ENCODE assay signal across 24 mouse cellular contexts in the genomic region with DNA sequence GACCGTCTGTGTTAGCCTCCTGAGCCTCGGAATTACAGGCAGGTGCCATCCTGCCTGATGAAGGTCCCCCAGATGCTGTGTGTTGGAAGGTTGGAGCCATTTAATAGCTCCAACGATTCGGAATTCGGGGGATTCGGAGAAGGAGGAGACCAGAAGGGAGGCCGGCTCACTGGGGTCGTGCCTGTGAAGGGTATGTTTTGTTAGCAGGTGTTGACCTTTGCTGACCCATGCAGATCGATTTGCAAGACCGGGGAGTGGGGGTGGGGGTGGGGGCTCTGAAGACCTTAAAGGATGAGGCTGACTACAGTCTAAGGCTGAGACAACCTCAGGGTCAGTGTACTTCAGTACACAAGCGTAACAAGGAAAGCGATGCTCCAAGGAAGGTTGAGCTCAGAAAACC. TPM values are rescaled to one million over a fixed set of nuclear protein-coding genes. Genes with fewer than 3 reads are reported as not detected.
"Had no signal": no experiment of that assay in that cellular context is flagged by ENCODE, and none has a peak within 500 bp of the region (broad histone marks: within the 10 kb centered on the region; RNA-seq: fewer than 3 reads in every experiment).

No protein-coding gene starts in this region.

- H3K36me3 ChIP-seq: stomach, embryonic 15.5 days had no signal

- H3K4me1 ChIP-seq: limb, embryonic 15.5 days; liver, embryonic 12.5 days; midbrain, embryonic 13.5 days; stomach, embryonic 15.5 days had no signal

- H3K27ac ChIP-seq: limb, embryonic 15.5 days; liver, embryonic 12.5 days; midbrain, embryonic 13.5 days; stomach, embryonic 15.5 days had no signal

- H3K4me3 ChIP-seq: limb, embryonic 15.5 days; liver, embryonic 12.5 days; midbrain, embryonic 13.5 days; stomach, embryonic 15.5 days had no signal

- ATAC-seq: liver, embryonic 12.5 days; midbrain, embryonic 13.5 days had no signal

- H3K4me2 ChIP-seq: limb, embryonic 15.5 days; liver, embryonic 12.5 days; lung, embryonic 14.5 days; midbrain, embryonic 13.5 days; stomach, embryonic 15.5 days had no signal

- H3K9me3 ChIP-seq: limb, embryonic 15.5 days; liver, embryonic 12.5 days; midbrain, embryonic 13.5 days; stomach, embryonic 15.5 days had no signal

- H3K27me3 ChIP-seq: limb, embryonic 15.5 days; liver, embryonic 12.5 days; midbrain, embryonic 13.5 days; stomach, embryonic 15.5 days had no signal

- H3K9ac ChIP-seq: limb, embryonic 15.5 days; liver, embryonic 12.5 days; lung, embryonic 14.5 days; midbrain, embryonic 13.5 days; stomach, embryonic 15.5 days had no signal

- DNase-seq: kidney, postnatal 25 days; layer of hippocampus, adult 9-11 months; layer of hippocampus, postnatal 36 days; lung, embryonic 14.5 days; lung, postnatal 10 days; lung, postnatal 4 days; right cerebral cortex, postnatal 14 days; thymus, adult 2 months; thymus, postnatal 25 days had no signal

RNA-seq across cellular contexts. Expression of a gene that starts 35.5 kb away (rescaled TPM):
- total RNA-seq: layer of hippocampus, adult 18-20 months; layer of hippocampus, postnatal 36 days; left cerebral cortex, postnatal 25 days; megakaryocyte, adult 5-6 weeks; midbrain, postnatal 0 days; neutrophil, adult 5-6 weeks had no signal
- polyA plus RNA-seq: kidney, embryonic 16.5 days; limb, embryonic 15.5 days; liver, embryonic 12.5 days; liver, embryonic 16.5 days; lung, embryonic 14.5 days; midbrain, embryonic 13.5 days; neural tube, embryonic 11.5 days; spleen, adult 2 months; stomach, embryonic 15.5 days; testis, adult 2 months; urinary bladder, adult 2 months had no signal
